Mouse (Mus musculus) ES-E14 (cell line): ENCODE measurements around the gene Baiap2.

Experiments
- HCFC1 ChIP-seq: IDR thresholded peaks from 2 replicates; pipeline ENCODE4 v1.6.1; 2012; ENCODE audit warnings: low read length, inconsistent platforms, borderline replicate concordance; ENCODE audit not compliant: insufficient read depth
- ZC3H11A ChIP-seq: IDR thresholded peaks from 2 replicates; pipeline ENCODE4 v1.6.1; 2012; ENCODE audit warnings: low read depth, mild to moderate bottlenecking, inconsistent platforms, low read length, borderline replicate concordance
- ZNF384 ChIP-seq: IDR thresholded peaks from 2 replicates; pipeline ENCODE4 v1.6.1; 2012; ENCODE audit warnings: low read depth, low read length, inconsistent platforms

DNA sequence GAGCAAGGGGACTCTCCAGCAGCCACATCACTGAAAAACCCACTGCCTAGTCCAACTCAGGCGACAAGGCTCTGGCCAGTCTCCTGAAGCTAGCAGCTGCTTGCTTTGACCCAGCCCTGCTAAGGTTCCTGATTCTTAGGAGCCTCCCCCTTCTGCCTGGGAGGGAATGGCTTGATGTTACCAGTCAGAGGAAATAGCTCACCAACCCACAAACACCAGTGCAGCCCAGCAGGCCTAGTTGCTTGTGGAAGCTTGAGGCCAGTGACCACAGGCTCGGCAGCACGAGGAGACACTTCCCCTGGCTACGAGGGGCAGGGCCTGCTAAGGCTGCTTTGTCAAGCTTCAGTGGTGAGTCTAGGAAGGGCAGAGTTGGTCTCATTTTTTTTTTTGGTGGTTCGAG, 17.4 kb upstream of the Baiap2 start:
- TF ChIP-seq HCFC1 (no peak), ZC3H11A (no peak), ZNF384 (no peak)
